Mouse (Mus musculus) liver, adult 2 months (tissue): Measurements from ENCODE around the gene Hoxb3. TPM values are rescaled to one million over a fixed set of nuclear protein-coding genes. Genes with fewer than 3 reads are reported as not detected.
A peak's percentile ranks its signal among the peaks of the same experiment; 100 is the strongest.

Experiments used
- DNase-seq: peaks from one replicate; pipeline ENCODE4 v3.0.0-alpha.2; 2011; ENCODE audit warnings: low read depth, low spot score; ENCODE audit errors: extremely low read depth
- H3K27ac ChIP-seq: fragments of 200-500 bp; replicated peaks from 2 replicates; pipeline ENCODE4 v1.5.1; 2012; ENCODE audit warnings: low read depth, mild to moderate bottlenecking, control low read depth, inconsistent platforms, low read length; ENCODE audit not compliant: insufficient read depth
- H3K27me3 ChIP-seq: fragments of 200-500 bp; 2 replicates; pipeline ENCODE4 v1.6.1; 2012; ENCODE audit warnings: mild to moderate bottlenecking, moderate library complexity, low read length, inconsistent platforms; ENCODE audit not compliant: control insufficient read depth, insufficient read depth
- H3K36me3 ChIP-seq: fragments of 200-500 bp; 2 replicates; pipeline ENCODE4 v1.6.1; 2012; ENCODE audit warnings: low read length, inconsistent platforms; ENCODE audit not compliant: control insufficient read depth, insufficient read depth
- H3K4me1 ChIP-seq: fragments of 200-500 bp; 2 replicates; pipeline ENCODE4 v1.6.1; 2011; ENCODE audit warnings: low read length; ENCODE audit not compliant: control insufficient read depth, insufficient read depth
- H3K4me3 ChIP-seq: fragments of 200-500 bp; 2 replicates; pipeline ENCODE4 v1.5.1; 2011; ENCODE audit warnings: low read depth, mild to moderate bottlenecking, control low read depth, low read length, moderate library complexity; ENCODE audit not compliant: insufficient read depth
- H3K79me2 ChIP-seq: fragments of 200-500 bp; 2 replicates; pipeline ENCODE4 v1.6.1; 2012; ENCODE audit warnings: inconsistent platforms, mild to moderate bottlenecking, low read length, moderate library complexity; ENCODE audit not compliant: control insufficient read depth, insufficient read depth
- H3K9ac ChIP-seq: fragments of 200-500 bp; 2 replicates; pipeline ENCODE4 v1.6.1; 2012; ENCODE audit warnings: low read depth, mild to moderate bottlenecking, control low read depth, inconsistent platforms, low read length
- CTCF ChIP-seq: fragments of 200-500 bp; IDR thresholded peaks from 2 replicates; pipeline ENCODE4 v1.5.1; 2011; ENCODE audit warnings: low read depth, low read length, control low read depth
- POLR2A ChIP-seq: fragments of 200-500 bp; IDR thresholded peaks from 2 replicates; pipeline ENCODE4 v1.6.1; 2011; ENCODE audit warnings: low read length, control low read depth; ENCODE audit not compliant: insufficient read depth; ENCODE audit errors: extremely low read depth
- WGBS: fragments of 180-500 bp; shearing (Covaris S2); methylation state at CpG from one replicate; pipeline ENCODE4 v1.1.7; 2018; 5-methylcytosine and 5-hydroxymethylcytosine counted together
- polyA plus RNA-seq: library from polyadenylated mRNA; depleted of rRNA; stranded (reverse); fragments of >200 nt; gene quantifications from 2 replicates; pipeline ENCODE4 v1.2.3, GENCODE M21; 2012
- total RNA-seq: library from RNA; depleted of rRNA; stranded (reverse); fragments of >200 nt; gene quantifications from 2 replicates; pipeline ENCODE4 v1.2.3, GENCODE M21; 2014

The Hoxb3 gene
- total and polyA plus RNA-seq, 2 experiments: 0.18 to 0.48 TPM

GRCm38 (mm10) chr11:96314671-96315343, 8.3 kb upstream of the Hoxb3 start:
- Histone ChIP-seq H3K27ac (peak overlapping the region; percentile 62), H3K36me3 (no peaks in the 10 kb centered on the region), H3K27me3 (peaks cover 11% of the 10 kb centered on the region), H3K4me3 (peak overlapping the region; percentile 58), H3K79me2 (peaks cover under 1% of the 10 kb centered on the region; the same call in 1 of the 2 replicates), H3K4me1 (0 out of 2 replicates have a peak, but pooled peaks cover 5% of the 10 kb centered on the region), H3K9ac (peak overlapping the region; percentile 60)
- TF ChIP-seq CTCF (no peak), POLR2A (no peak)
- WGBS: 3% methylated on average over 34 of the region's 34 CpGs
- no peak for DNase-seq

GRCm38 (mm10) chr11:96315344-96315681, 7.8 kb upstream of the Hoxb3 start:
- WGBS: 9% methylated on average over 5 of the region's 5 CpGs
- Histone ChIP-seq H3K9ac (peak overlapping the region; percentile 60), H3K4me1 (0 out of 2 replicates have a peak, but pooled peaks cover 5% of the 10 kb centered on the region), H3K36me3 (no peaks in the 10 kb centered on the region), H3K27ac (peak overlapping the region; percentile 62), H3K4me3 (peak overlapping the region; percentile 58), H3K27me3 (peaks cover 14% of the 10 kb centered on the region), H3K79me2 (peaks cover 3% of the 10 kb centered on the region; the same call in 1 of the 2 replicates)
- DNase-seq: no peak
- no peak for TF ChIP-seq CTCF
- TF ChIP-seq POLR2A: no peak

- no peaks in the 10 kb centered on the region; the same call in 1 of the 2 replicates for H3K36me3 ChIP-seq
- H3K4me1 ChIP-seq: no peaks in the 10 kb centered on the region
- H3K9ac ChIP-seq: no peak overlapping the region
- 23% methylated on average over 18 of the region's 18 CpGs for WGBS
- H3K27ac ChIP-seq: no peak overlapping the region
- peaks cover 14% of the 10 kb centered on the region for H3K27me3 ChIP-seq
- DNase-seq: no peak
- H3K4me3 ChIP-seq: no peak overlapping the region
- peaks cover 3% of the 10 kb centered on the region; the same call in 1 of the 2 replicates for H3K79me2 ChIP-seq
- TF ChIP-seq POLR2A (no peak), CTCF (no peak)
Measured at GRCm38 (mm10) chr11:96316696-96317607, 6.2 kb upstream of the Hoxb3 start.

GRCm38 (mm10) chr11:96317608-96318367, 5.3 kb upstream of the Hoxb3 start, which contains the start of gene Hoxb4:
Gene Hoxb4, plus strand, starts transcription at chr11:96318267.
- WGBS: 9% methylated on average over 28 of the region's 28 CpGs
- Histone ChIP-seq H3K36me3 (no peaks in the 10 kb centered on the region; the same call in 1 of the 2 replicates), H3K79me2 (peaks cover 3% of the 10 kb centered on the region; the same call in 1 of the 2 replicates), H3K27me3 (peaks cover 14% of the 10 kb centered on the region), H3K4me1 (no peaks in the 10 kb centered on the region), H3K27ac (peak within 1 kb of the TSS; percentile 80), H3K4me3 (peak within 1 kb of the TSS; percentile 89), H3K9ac (peak within 1 kb of the TSS; percentile 90)
- no peak for DNase-seq
- TF ChIP-seq CTCF: no peak
- no peak for TF ChIP-seq POLR2A

GRCm38 (mm10) chr11:96318368-96319070, 4.6 kb upstream of the Hoxb3 start:
- H3K4me1 ChIP-seq: no peaks in the 10 kb centered on the region
- WGBS: 3% methylated on average over 45 of the region's 45 CpGs
- no peak for DNase-seq
- peak overlapping the region; percentile 89 for H3K4me3 ChIP-seq
- H3K36me3 ChIP-seq: no peaks in the 10 kb centered on the region; the same call in 1 of the 2 replicates
- peak overlapping the region; percentile 80 for H3K27ac ChIP-seq
- peak overlapping the region; percentile 90 for H3K9ac ChIP-seq
- TF ChIP-seq CTCF (no peak), POLR2A (no peak)
- H3K27me3 ChIP-seq: peaks cover 14% of the 10 kb centered on the region
- H3K79me2 ChIP-seq: peaks cover 3% of the 10 kb centered on the region; the same call in 1 of the 2 replicates
